Mouse (Mus musculus) midbrain, embryonic 14.5 days (tissue): ENCODE measurements around the gene Sema5a. TPM values are rescaled to one million over a fixed set of nuclear protein-coding genes. Genes with fewer than 3 reads are reported as not detected.

Experiments used
- ATAC-seq: fragments of 200-750 bp; cut with Nextera tagmentation; 2 replicates; pipeline ENCODE4 v1.8.0; 2017; ENCODE audit warnings: moderate number of reproducible peaks, moderate library complexity; ENCODE audit not compliant: low FRiP score, low TSS enrichment
- DNase-seq: peaks from one replicate; pipeline ENCODE4 v3.0.0-alpha.2; 2015
- H3K27ac ChIP-seq: fragments of 300-500 bp; sonication (generic); replicated peaks from 2 replicates; pipeline ENCODE4 v1.5.1; 2014; ENCODE audit warnings: mild to moderate bottlenecking, low read depth, low read length, moderate library complexity
- H3K27me3 ChIP-seq: fragments of 300-500 bp; sonication (generic); 2 replicates; pipeline ENCODE4 v1.6.1; 2014; ENCODE audit warnings: low read length, control low read depth, mixed read lengths; ENCODE audit not compliant: control insufficient read depth, insufficient read depth
- H3K36me3 ChIP-seq: fragments of 300-500 bp; sonication (generic); 2 replicates; pipeline ENCODE4 v1.6.1; 2014; ENCODE audit warnings: low read length, control low read depth; ENCODE audit not compliant: control insufficient read depth, insufficient read depth
- H3K4me1 ChIP-seq: fragments of 300-500 bp; sonication (generic); 2 replicates; pipeline ENCODE4 v1.6.1; 2014; ENCODE audit warnings: mild to moderate bottlenecking, antibody characterized with exemption, low read length, control low read depth; ENCODE audit not compliant: control insufficient read depth, insufficient read depth
- H3K4me2 ChIP-seq: fragments of 300-500 bp; sonication (generic); 2 replicates; pipeline ENCODE4 v1.6.1; 2014; ENCODE audit warnings: mild to moderate bottlenecking, low read length, moderate library complexity
- H3K4me3 ChIP-seq: fragments of 300-500 bp; sonication (generic); replicated peaks from 2 replicates; pipeline ENCODE4 v1.5.1; 2014; ENCODE audit warnings: low read depth, low read length
- H3K9ac ChIP-seq: fragments of 300-500 bp; sonication (generic); replicated peaks from 2 replicates; pipeline ENCODE4 v1.6.1; 2014; ENCODE audit warnings: mild to moderate bottlenecking, low read length, moderate library complexity
- H3K9me3 ChIP-seq: fragments of 300-500 bp; sonication (generic); 2 replicates; pipeline ENCODE4 v1.6.1; 2016; ENCODE audit warnings: low read length, control low read depth, mixed read lengths; ENCODE audit not compliant: control insufficient read depth
- WGBS: fragments of 180-500 bp; shearing (Covaris S2); extraction: QIAGEN DNeasy Blood & Tissue Kit; methylation state at CpG from one replicate; pipeline ENCODE4 v1.1.7; 2014; 5-methylcytosine and 5-hydroxymethylcytosine counted together
- polyA plus RNA-seq: library from polyadenylated mRNA; unstranded; fragments of >200 nt; fragmentation: Nextera tagmentation; extraction: Ambion mirVana; gene quantifications from 2 replicates; pipeline ENCODE4 v1.2.1, GENCODE M21; 2014

Gene Sema5a
- polyA plus RNA-seq, 1 experiment from 2014 or later, result 6.1 TPM

DNA sequence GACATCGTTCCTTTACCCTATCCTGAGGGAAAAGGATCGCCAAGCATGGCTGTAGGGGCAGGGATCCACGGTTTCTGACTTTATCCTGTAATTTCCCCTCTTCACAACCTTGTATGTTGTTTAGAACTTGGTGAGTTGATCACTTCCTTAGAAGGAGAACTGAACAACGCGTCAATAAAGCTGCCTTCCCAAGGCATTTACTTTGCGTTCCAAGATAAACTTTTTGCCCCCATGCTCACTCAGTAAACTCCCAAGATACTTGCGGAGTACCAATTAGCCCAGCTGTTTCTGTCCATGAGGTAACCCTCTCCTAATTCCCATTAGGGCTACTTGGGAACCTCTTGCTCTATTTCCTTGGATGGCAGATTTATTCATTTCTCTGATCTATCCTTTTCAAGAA is 786 bp upstream of the Sema5a start:
- Histone ChIP-seq H3K9ac (no peak overlapping the region), H3K4me2 (peak overlapping the region; percentile 100), H3K27ac (no peak overlapping the region), H3K27me3 (peaks cover 4% of the 10 kb centered on the region; the same call in 1 of the 2 replicates), H3K4me3 (peak overlapping the region; percentile 54), H3K9me3 (no peaks in the 10 kb centered on the region), H3K36me3 (no peaks in the 10 kb centered on the region), H3K4me1 (no peaks in the 10 kb centered on the region)
- DNase-seq (no peak), ATAC-seq (no peak)
- 66% methylated on average over 7 of the region's 7 CpGs for WGBS

DNA sequence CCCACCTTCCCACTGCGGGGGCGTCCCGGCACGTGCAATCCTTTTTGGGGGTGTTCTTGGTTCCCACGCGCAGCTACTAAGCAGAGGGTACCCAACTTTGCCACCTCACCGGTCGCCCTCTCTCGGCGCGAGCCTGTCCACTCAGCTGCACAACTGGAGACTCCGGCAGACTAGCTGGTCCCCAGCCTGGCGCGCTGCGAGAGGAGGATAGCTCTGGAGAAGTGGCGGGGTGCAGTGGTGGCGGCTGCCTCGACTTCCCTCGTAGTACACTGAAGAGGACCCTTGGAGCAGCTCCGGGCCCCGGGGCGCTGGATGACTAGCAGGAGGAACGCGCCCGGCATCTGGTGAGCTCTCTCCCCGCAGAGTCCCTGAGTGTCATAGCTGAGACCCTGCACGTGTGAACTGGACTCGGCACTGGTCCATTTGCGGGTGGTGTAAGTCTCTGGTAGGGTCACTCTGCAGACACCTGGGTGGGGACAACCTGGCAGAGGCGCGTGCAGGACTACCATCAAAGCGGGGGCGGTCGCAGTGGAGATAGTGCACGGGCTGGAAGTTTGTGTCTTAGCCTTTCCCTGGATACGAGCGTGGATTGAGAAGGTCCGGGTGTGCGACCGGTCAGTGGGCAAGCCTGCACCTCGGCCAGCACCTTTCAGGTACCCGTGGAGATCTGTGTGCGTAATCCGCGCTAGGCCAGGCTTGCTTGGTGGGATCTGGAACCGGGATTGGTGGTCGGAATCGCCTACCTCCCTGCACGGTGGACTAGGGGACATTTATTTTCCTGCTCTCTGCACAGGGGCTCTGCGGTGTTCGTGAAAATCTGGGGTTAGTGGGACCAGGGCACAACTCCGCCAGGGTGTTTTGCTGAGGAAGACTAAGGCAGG is 586 bp downstream of the Sema5a start:
- WGBS, result under 1% methylated on average over 52 of the region's 52 CpGs
- peak; percentile 72 for ATAC-seq
- Histone ChIP-seq H3K4me3 (peak overlapping the region; percentile 54), H3K27me3 (peaks cover 4% of the 10 kb centered on the region; the same call in 1 of the 2 replicates), H3K9ac (peak overlapping the region; percentile 55), H3K4me1 (no peaks in the 10 kb centered on the region), H3K4me2 (peak overlapping the region; percentile 100), H3K27ac (0 out of 2 replicates have a peak overlapping the region, but pooled peaks have one; percentile 26), H3K9me3 (no peaks in the 10 kb centered on the region), H3K36me3 (no peaks in the 10 kb centered on the region)
- peak; percentile 69 for DNase-seq

GRCm38 (mm10) chr15:32245837-32246670 is 1.4 kb downstream of the Sema5a start:
- ATAC-seq, result peak; percentile 66
- no peak overlapping the region for H3K27ac ChIP-seq
- H3K4me3 ChIP-seq, result peak overlapping the region; percentile 54
- no peaks in the 10 kb centered on the region for H3K9me3 ChIP-seq
- H3K36me3 ChIP-seq, result no peaks in the 10 kb centered on the region
- peak overlapping the region; percentile 100 for H3K4me2 ChIP-seq
- H3K27me3 ChIP-seq, result peaks cover 4% of the 10 kb centered on the region; the same call in 1 of the 2 replicates
- H3K4me1 ChIP-seq, result no peaks in the 10 kb centered on the region
- DNase-seq, result peak; percentile 91
- H3K9ac ChIP-seq, result peak overlapping the region; percentile 55
- 2% methylated on average over 47 of the region's 47 CpGs for WGBS

- H3K9ac ChIP-seq, result no peak overlapping the region
- ATAC-seq, result no peak
- peak overlapping the region; percentile 100 for H3K4me2 ChIP-seq
- H3K9me3 ChIP-seq, result no peaks in the 10 kb centered on the region
- H3K27me3 ChIP-seq, result peaks cover 4% of the 10 kb centered on the region; the same call in 1 of the 2 replicates
- H3K36me3 ChIP-seq, result no peaks in the 10 kb centered on the region
- no peak overlapping the region for H3K27ac ChIP-seq
- DNase-seq, result no peak
- 62% methylated on average over 5 of the region's 5 CpGs for WGBS
- H3K4me3 ChIP-seq, result no peak overlapping the region
- H3K4me1 ChIP-seq, result no peaks in the 10 kb centered on the region
Observed at GRCm38 (mm10) chr15:32247281-32247680, 2.7 kb downstream of the Sema5a start.

GRCm38 (mm10) chr15:32254806-32255205 is 10.2 kb downstream of the Sema5a start:
- no peak for ATAC-seq
- no peak overlapping the region for H3K4me3 ChIP-seq

GRCm38 (mm10) chr15:32257340-32257739 is 12.7 kb downstream of the Sema5a start:
- Histone ChIP-seq H3K27ac (no peak overlapping the region), H3K4me2 (no peak overlapping the region)
- ATAC-seq, result no peak

More at GRCm38 (mm10) chr15:32254806-32255205, 10.2 kb downstream of the Sema5a start:
- no peak overlapping the region for H3K27ac ChIP-seq
- H3K9ac ChIP-seq, result no peak overlapping the region
- H3K9me3 ChIP-seq, result no peaks in the 10 kb centered on the region
- no peak overlapping the region for H3K4me2 ChIP-seq
- H3K4me1 ChIP-seq, result no peaks in the 10 kb centered on the region
- WGBS, result 80% methylated on average over 2 of the region's 2 CpGs
- no peaks in the 10 kb centered on the region for H3K27me3 ChIP-seq
- DNase-seq, result no peak
- H3K36me3 ChIP-seq, result no peaks in the 10 kb centered on the region

GRCm38 (mm10) chr15:32257886-32258319 is 13.3 kb downstream of the Sema5a start:
- Histone ChIP-seq H3K4me2 (no peak overlapping the region), H3K36me3 (no peaks in the 10 kb centered on the region), H3K9me3 (no peaks in the 10 kb centered on the region), H3K27ac (no peak overlapping the region), H3K4me3 (no peak overlapping the region), H3K9ac (no peak overlapping the region), H3K4me1 (peaks cover 11% of the 10 kb centered on the region), H3K27me3 (no peaks in the 10 kb centered on the region)
- ATAC-seq (no peak), DNase-seq (no peak)
- 73% methylated on average over 7 of the region's 7 CpGs for WGBS

More at GRCm38 (mm10) chr15:32257340-32257739, 12.7 kb downstream of the Sema5a start:
- Histone ChIP-seq H3K36me3 (no peaks in the 10 kb centered on the region), H3K27me3 (no peaks in the 10 kb centered on the region), H3K9me3 (no peaks in the 10 kb centered on the region), H3K4me3 (no peak overlapping the region), H3K4me1 (peaks cover 11% of the 10 kb centered on the region), H3K9ac (no peak overlapping the region)
- whole genome bisulfite sequencing, result 85% methylated on average over 8 of the region's 8 CpGs
- DNase-seq, result no peak

- Histone ChIP-seq H3K27ac (no peak overlapping the region), H3K4me1 (peaks cover 11% of the 10 kb centered on the region), H3K27me3 (no peaks in the 10 kb centered on the region), H3K36me3 (no peaks in the 10 kb centered on the region), H3K9ac (no peak overlapping the region), H3K9me3 (no peaks in the 10 kb centered on the region), H3K4me2 (no peak overlapping the region), H3K4me3 (no peak overlapping the region)
- 63% methylated on average over 5 of the region's 5 CpGs for WGBS
- no peak for DNase-seq
- no peak for ATAC-seq
Observed at GRCm38 (mm10) chr15:32259362-32260096, 14.9 kb downstream of the Sema5a start.
